Comparison of ENCODE assay signal across 13 mouse cellular contexts in the genomic region with DNA sequence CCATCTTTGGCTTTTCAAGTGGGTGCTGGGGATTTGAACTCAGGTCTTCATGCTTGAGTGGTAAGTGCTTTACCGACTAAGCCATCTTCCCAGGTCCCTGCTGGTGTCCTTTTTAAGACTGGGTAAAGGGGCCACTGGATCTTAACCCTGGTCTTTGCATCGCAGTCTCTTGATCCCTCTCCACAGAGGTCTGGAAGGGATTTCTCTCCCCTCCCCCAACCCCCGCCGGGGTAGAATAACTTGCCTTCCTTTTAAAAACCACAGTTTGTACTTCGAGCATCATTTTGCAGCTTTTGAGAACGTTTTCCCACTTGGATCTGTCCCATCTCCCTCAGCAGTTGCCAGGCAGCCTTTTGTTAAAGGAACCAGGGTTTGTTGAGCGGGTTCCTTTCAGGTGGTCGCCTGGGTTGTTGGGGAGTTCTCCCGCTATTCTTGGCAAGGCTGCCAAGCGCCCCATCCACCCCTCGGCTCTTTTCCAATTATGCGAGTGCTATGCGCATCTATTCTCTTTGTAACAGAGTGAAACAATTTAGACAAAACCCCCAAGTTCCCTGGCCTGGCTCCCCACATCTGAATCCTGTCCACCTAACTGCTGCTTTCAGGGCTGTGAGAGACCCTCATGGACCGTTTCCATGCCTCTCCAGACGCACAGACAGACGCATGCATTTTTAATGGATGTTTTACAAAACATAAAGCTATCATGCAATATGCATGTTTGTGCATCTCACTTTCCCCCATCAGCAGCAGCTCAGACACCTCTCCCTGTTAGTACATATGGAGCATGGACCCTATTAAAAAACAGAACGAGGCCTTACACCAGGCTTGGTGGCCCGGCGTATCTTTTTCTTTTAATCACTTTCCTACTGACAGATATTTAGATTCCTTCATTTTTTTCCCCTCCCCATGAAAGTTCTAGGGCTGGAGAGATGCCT. TPM values are rescaled to one million over a fixed set of nuclear protein-coding genes. Genes with fewer than 3 reads are reported as not detected.
A peak's percentile ranks its signal among the peaks of the same experiment; 100 is the strongest.
DNase-seq lines count a peak whose midpoint lies in the region; ATAC-seq and TF ChIP-seq lines count a peak whose summit lies in the region.
"Had no signal": no experiment of that assay in that cellular context is flagged by ENCODE, and none has a peak within 500 bp of the region (broad histone marks: within the 10 kb centered on the region; RNA-seq: fewer than 3 reads in every experiment).

No protein-coding gene starts in this region.

- intact Hi-C loops in gastrocnemius, adult 2 months (cut with DNase I): no loop called here

- 35% methylated on average over 19 of the region's 19 CpGs for WGBS in embryonic facial prominence, embryonic 15.5 days
- 46% methylated on average over 19 of the region's 19 CpGs for WGBS in neural tube, embryonic 14.5 days
- WGBS in heart, embryonic 12.5 days: 69% methylated on average over 19 of the region's 19 CpGs

- H3K9ac ChIP-seq in embryonic facial prominence, embryonic 15.5 days: no peak overlapping the region
- H3K9ac ChIP-seq in neural tube, embryonic 14.5 days (replicated peaks; ENCODE audit: low read depth, low read length): no peak overlapping the region
- H3K9ac ChIP-seq in heart, embryonic 12.5 days: no peak overlapping the region
- H3K9ac ChIP-seq: stomach, embryonic 15.5 days had no signal

- H3K4me1 ChIP-seq in embryonic facial prominence, embryonic 15.5 days: 0 out of 2 replicates have a peak, but pooled peaks cover 6% of the 10 kb centered on the region
- no peaks in the 10 kb centered on the region for H3K4me1 ChIP-seq in neural tube, embryonic 14.5 days (ENCODE audit: control insufficient read depth, insufficient read depth, low read length)
- no peaks in the 10 kb centered on the region for H3K4me1 ChIP-seq in heart, embryonic 12.5 days (replicated peaks)
- H3K4me1 ChIP-seq: stomach, embryonic 15.5 days had no signal

- TF ChIP-seq CTCF in gastrocnemius, adult 2 months (IDR thresholded peaks at IDR 0.05): no peak

- no peaks in the 10 kb centered on the region for H3K27me3 ChIP-seq in embryonic facial prominence, embryonic 15.5 days
- no peaks in the 10 kb centered on the region for H3K27me3 ChIP-seq in neural tube, embryonic 14.5 days (ENCODE audit: control insufficient read depth, insufficient read depth, low read length)
- 0 out of 2 replicates have a peak, but pooled peaks cover 3% of the 10 kb centered on the region for H3K27me3 ChIP-seq in heart, embryonic 12.5 days (replicated peaks)
- H3K27me3 ChIP-seq: stomach, embryonic 15.5 days had no signal

- DNase-seq in gastrocnemius, adult 2 months: peak; percentile 10
- DNase-seq in gastrocnemius, adult 8-10 months (ENCODE audit: low spot score in 2 of 2): no peak
- peak; percentile 64 for DNase-seq in layer of hippocampus, adult 9-11 months
- no peak for DNase-seq in urinary bladder, postnatal 10 days (ENCODE audit: low spot score)
- no peak for DNase-seq in ovary, postnatal 36 days (ENCODE audit: low spot score)
- DNase-seq: kidney, adult 8-10 months had no signal

- peak; percentile 61; the same call in 1 of the 2 replicates for ATAC-seq in embryonic facial prominence, embryonic 15.5 days (ENCODE audit: insufficient number of reproducible peaks, low FRiP score, low TSS enrichment, low read depth)
- ATAC-seq in neural tube, embryonic 14.5 days (ENCODE audit: low read depth): peak; percentile 44; the same call in 1 of the 2 replicates
- ATAC-seq in heart, embryonic 12.5 days (ENCODE audit: insufficient number of reproducible peaks, low FRiP score): no peak

- no peaks in the 10 kb centered on the region for H3K36me3 ChIP-seq in embryonic facial prominence, embryonic 15.5 days
- no peaks in the 10 kb centered on the region for H3K36me3 ChIP-seq in neural tube, embryonic 14.5 days (ENCODE audit: control insufficient read depth, insufficient read depth, low read length)
- no peaks in the 10 kb centered on the region for H3K36me3 ChIP-seq in heart, embryonic 12.5 days
- H3K36me3 ChIP-seq: stomach, embryonic 15.5 days had no signal

- no peak overlapping the region for H3K27ac ChIP-seq in gastrocnemius, adult 2 months
- 0 out of 2 replicates have a peak overlapping the region, but pooled peaks have one; percentile 24 for H3K27ac ChIP-seq in embryonic facial prominence, embryonic 15.5 days (replicated peaks)
- H3K27ac ChIP-seq in neural tube, embryonic 14.5 days (ENCODE audit: low read depth, low read length): peak overlapping the region; percentile 23
- H3K27ac ChIP-seq in heart, embryonic 12.5 days (ENCODE audit: poor library complexity, severe bottlenecking): no peak overlapping the region
- H3K27ac ChIP-seq: stomach, embryonic 15.5 days had no signal

- H3K4me3 ChIP-seq in gastrocnemius, adult 2 months: no peak overlapping the region
- no peak overlapping the region for H3K4me3 ChIP-seq in embryonic facial prominence, embryonic 15.5 days (replicated peaks)
- no peak overlapping the region for H3K4me3 ChIP-seq in neural tube, embryonic 14.5 days (ENCODE audit: low read depth, low read length)
- no peak overlapping the region for H3K4me3 ChIP-seq in heart, embryonic 12.5 days
- H3K4me3 ChIP-seq: stomach, embryonic 15.5 days had no signal

- H3K9me3 ChIP-seq in embryonic facial prominence, embryonic 15.5 days (replicated peaks): no peaks in the 10 kb centered on the region
- H3K9me3 ChIP-seq in neural tube, embryonic 14.5 days (ENCODE audit: control insufficient read depth, low read length): no peaks in the 10 kb centered on the region
- peaks cover 16% of the 10 kb centered on the region; the same call in 1 of the 2 replicates for H3K9me3 ChIP-seq in heart, embryonic 12.5 days (replicated peaks)
- H3K9me3 ChIP-seq: stomach, embryonic 15.5 days had no signal

- H3K4me2 ChIP-seq in embryonic facial prominence, embryonic 15.5 days (replicated peaks): no peak overlapping the region
- no peak overlapping the region for H3K4me2 ChIP-seq in neural tube, embryonic 14.5 days (ENCODE audit: low read depth, low read length)
- no peak overlapping the region for H3K4me2 ChIP-seq in heart, embryonic 12.5 days
- H3K4me2 ChIP-seq: stomach, embryonic 15.5 days had no signal

RNA-seq across cellular contexts. Expression of gene Matn1, which starts 29.4 kb away (rescaled TPM):
- total RNA-seq in gastrocnemius, adult 2 months (2021): not detected
- total RNA-seq in gastrocnemius, adult 8-10 months (2022): not detected
- polyA plus RNA-seq in embryonic facial prominence, embryonic 15.5 days (2015; fragmentation: Nextera tagmentation; extraction: Ambion mirVana): 31.2 and 85.1 TPM in 2 replicates
- not detected in 2 replicates for polyA plus RNA-seq in neural tube, embryonic 14.5 days (2014; fragmentation: Nextera tagmentation; extraction: Ambion mirVana)
- 0.08 TPM in 1 of 2 replicates, not detected in the other for polyA plus RNA-seq in heart, embryonic 12.5 days (2016; fragmentation: Nextera tagmentation; extraction: Ambion mirVana)
- total RNA-seq: heart, adult 8-10 months; liver, adult 2 months; megakaryocyte progenitor cell, adult 5-6 weeks had no signal
- polyA plus RNA-seq: liver, adult 2 months; stomach, embryonic 15.5 days had no signal

Comparison
In these comparisons a context has a peak if more than half of its experiments do, and no peak if none do; other contexts are left out.
1. DNase-seq: peak in gastrocnemius, adult 2 months (single experiment) and layer of hippocampus, adult 9-11 months (single experiment); none in gastrocnemius, adult 8-10 months (0 of 2), urinary bladder, postnatal 10 days (single experiment) and ovary, postnatal 36 days (single experiment).
2. H3K27ac ChIP-seq: peak in embryonic facial prominence, embryonic 15.5 days (single experiment) and neural tube, embryonic 14.5 days (single experiment); none in gastrocnemius, adult 2 months (single experiment) and heart, embryonic 12.5 days (single experiment).
3. RNA of gene Matn1, which starts 29.4 kb away (polyA plus RNA-seq): 31.2 to 85.1 TPM in embryonic facial prominence, embryonic 15.5 days; 0.08 TPM in heart, embryonic 12.5 days and not detected in neural tube, embryonic 14.5 days; every median in the first group is over 10 times any median in the second.